Mouse (Mus musculus) right cerebral cortex, postnatal 36 days (tissue): ENCODE measurements around the gene BC034090.

Experiments used
- DNase-seq, 2 experiments: peaks; one replicate each; pipeline ENCODE4 v3.0.0; 2022; ENCODE audit warnings: low spot score in 2 of 2, mixed read lengths in 1 of 2

Gene BC034090

GRCm38 (mm10) chr1:155216844-155217243 is 27.4 kb downstream of the BC034090 start:
- DNase-seq, result no peak

- no peak for DNase-seq
These were observed 27.9 kb downstream of the BC034090 start for GRCm38 (mm10) chr1:155216313-155216712.

GRCm38 (mm10) chr1:155215066-155215764 is 29.0 kb downstream of the BC034090 start:
- DNase-seq, result peak; percentile 78 to 88

GRCm38 (mm10) chr1:155213912-155214311 is 30.3 kb downstream of the BC034090 start:
- DNase-seq, result no peak

- no peak for DNase-seq
These were observed 31.1 kb downstream of the BC034090 start for GRCm38 (mm10) chr1:155212936-155213774.

GRCm38 (mm10) chr1:155212493-155212892 is 31.8 kb downstream of the BC034090 start:
- no peak for DNase-seq

- no peak for DNase-seq
These were observed 32.2 kb downstream of the BC034090 start for GRCm38 (mm10) chr1:155212081-155212480.

GRCm38 (mm10) chr1:155211017-155211416 is 33.2 kb downstream of the BC034090 start:
- no peak for DNase-seq

- no peak for DNase-seq
These were observed 34.1 kb downstream of the BC034090 start for GRCm38 (mm10) chr1:155210011-155210763.

- DNase-seq, result no peak
These were observed 36.4 kb downstream of the BC034090 start for GRCm38 (mm10) chr1:155207859-155208258.

GRCm38 (mm10) chr1:155205822-155206660 is 38.2 kb downstream of the BC034090 start:
- DNase-seq, result no peak

- DNase-seq, result no peak
These were observed 38.9 kb downstream of the BC034090 start for GRCm38 (mm10) chr1:155205311-155205710.

GRCm38 (mm10) chr1:155204560-155205162 is 39.6 kb downstream of the BC034090 start:
- DNase-seq, result no peak

GRCm38 (mm10) chr1:155203954-155204353 is 40.3 kb downstream of the BC034090 start:
- DNase-seq, result no peak

- no peak for DNase-seq
These were observed 41.1 kb downstream of the BC034090 start for GRCm38 (mm10) chr1:155203101-155203500.

- no peak for DNase-seq
These were observed 41.8 kb downstream of the BC034090 start for GRCm38 (mm10) chr1:155202472-155202871.

- DNase-seq, result no peak
These were observed 42.3 kb downstream of the BC034090 start for GRCm38 (mm10) chr1:155201914-155202313.

- DNase-seq, result peak in 1 of 2 experiments; percentile 67
These were observed 42.8 kb downstream of the BC034090 start for GRCm38 (mm10) chr1:155201373-155201879.

GRCm38 (mm10) chr1:155200967-155201366 is 43.3 kb downstream of the BC034090 start:
- DNase-seq, result no peak

GRCm38 (mm10) chr1:155199522-155199921 is 44.7 kb downstream of the BC034090 start:
- DNase-seq, result no peak

- no peak for DNase-seq
These were observed 47.6 kb downstream of the BC034090 start for GRCm38 (mm10) chr1:155196691-155197090.
